Mouse (Mus musculus): ENCODE results near the gene Dgat2.

DNA sequence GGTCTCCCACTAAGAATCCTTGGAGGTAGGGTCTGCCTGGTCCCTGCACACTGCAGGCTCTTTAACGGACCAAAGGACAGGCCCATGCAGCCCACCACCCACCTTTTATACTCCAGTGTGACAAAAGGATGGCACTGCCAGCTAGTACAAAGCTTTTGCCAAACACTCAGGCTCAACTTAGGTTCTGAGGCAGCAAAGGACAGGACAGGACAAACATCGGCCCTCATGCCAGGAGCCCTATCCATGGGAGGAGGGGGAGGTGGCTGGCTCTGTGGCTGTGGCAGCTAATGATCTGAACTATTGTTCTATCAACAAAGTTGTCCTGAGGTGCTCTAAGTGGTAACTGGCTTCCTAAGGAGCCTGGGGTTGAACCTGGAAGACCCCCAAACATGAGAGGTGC lies 23.1 kb downstream of the Dgat2 start:
- TF ChIP-seq CTCF (IDR thresholded peaks at IDR 0.05; ENCODE audit: control insufficient read depth, insufficient read depth, low read length) (no peak), POLR2A (IDR thresholded peaks at IDR 0.05; ENCODE audit: borderline replicate concordance, control insufficient read depth, low read depth, low read length) (no peak)

Data from bone marrow, adult 2 months (tissue).